Mouse (Mus musculus) cerebellum, postnatal 25 days (tissue): ENCODE results near the gene Cldn7.
"Not testable (repeated sequence)": the region's sequence is repeated elsewhere in the genome, so short reads cannot be mapped to it uniquely, and the experiment has no call there.

ENCODE experiments used
- DNase-seq, 2 experiments: peaks; one replicate each; pipeline ENCODE4 v3.0.0; 2021; ENCODE audit warnings: mixed read lengths in 2 of 2

Gene Cldn7

GRCm38 (mm10) chr11:69964650-69965270 lies at the start of gene Cldn7:
Gene Cldn7 (plus strand): TSS chr11:69964779.
- no peak for DNase-seq

GRCm38 (mm10) chr11:69914917-69915430 lies 49.6 kb upstream of the Cldn7 start:
- no peak for DNase-seq

- DNase-seq: no peak
These were observed 48.6 kb upstream of the Cldn7 start for GRCm38 (mm10) chr11:69915667-69916627.

- not testable (repeated sequence) for DNase-seq
These were observed 47.8 kb upstream of the Cldn7 start for GRCm38 (mm10) chr11:69916652-69917378.

- DNase-seq: no peak
These were observed 47.1 kb upstream of the Cldn7 start for GRCm38 (mm10) chr11:69917379-69917948.

- DNase-seq: no peak
These were observed 46.5 kb upstream of the Cldn7 start for GRCm38 (mm10) chr11:69918118-69918517.

GRCm38 (mm10) chr11:69919053-69919452 lies 45.5 kb upstream of the Cldn7 start:
- DNase-seq: no peak

- peak; percentile 49 to 75 for DNase-seq
These were observed 44.8 kb upstream of the Cldn7 start for GRCm38 (mm10) chr11:69919661-69920265.

GRCm38 (mm10) chr11:69920266-69921031 lies 44.1 kb upstream of the Cldn7 start:
- peak; percentile 45 to 80 for DNase-seq

- peak; percentile 100 for DNase-seq
These were observed 43.2 kb upstream of the Cldn7 start, which contains the start of gene Eif5a for GRCm38 (mm10) chr11:69921114-69922011. Gene Eif5a (minus strand): TSS chr11:69921958.

- DNase-seq: no peak
These were observed 42.4 kb upstream of the Cldn7 start for GRCm38 (mm10) chr11:69922012-69922756.

GRCm38 (mm10) chr11:69922796-69923195 lies 41.8 kb upstream of the Cldn7 start:
- DNase-seq: no peak

GRCm38 (mm10) chr11:69927501-69927900 lies 37.1 kb upstream of the Cldn7 start:
- no peak for DNase-seq

- DNase-seq: no peak
These were observed 34.9 kb upstream of the Cldn7 start for GRCm38 (mm10) chr11:69929712-69930111.

- DNase-seq: not testable (repeated sequence)
These were observed 34.4 kb upstream of the Cldn7 start for GRCm38 (mm10) chr11:69930176-69930575.

- DNase-seq: no peak
These were observed 33.5 kb upstream of the Cldn7 start for GRCm38 (mm10) chr11:69930967-69931537.

- DNase-seq: no peak
These were observed 32.8 kb upstream of the Cldn7 start for GRCm38 (mm10) chr11:69931769-69932168.

- no peak for DNase-seq
These were observed 32.3 kb upstream of the Cldn7 start for GRCm38 (mm10) chr11:69932254-69932653.

- DNase-seq: no peak
These were observed 31.5 kb upstream of the Cldn7 start for GRCm38 (mm10) chr11:69933066-69933465.
